7 mouse cellular contexts compared by ENCODE assay signal in genomic region chr6:124863125-124863657, GRCm38 (mm10). TPM values are rescaled to one million over a fixed set of nuclear protein-coding genes. Genes with fewer than 3 reads are reported as not detected.
DNase-seq lines count a peak whose midpoint lies in the region; ATAC-seq and TF ChIP-seq lines count a peak whose summit lies in the region.

No protein-coding gene starts in this region.

- ATAC-seq in hindbrain, embryonic 13.5 days (ENCODE audit: low FRiP score), result peak; percentile 30
- ATAC-seq in midbrain, embryonic 16.5 days, result peak; percentile 25

- no peak for DNase-seq in liver, adult 2 months (ENCODE audit: extremely low read depth, low read depth, low spot score)
- no peak for DNase-seq in liver
- DNase-seq in cerebellum, postnatal 36 days, result peak; percentile 29 to 35
- DNase-seq in spleen, postnatal 10 days (ENCODE audit: low spot score in 2 of 2), result no peak
- DNase-seq in retina, embryonic 14.5 days (ENCODE audit: low spot score), result no peak

- no peaks in the 10 kb centered on the region for H3K27me3 ChIP-seq in liver, adult 2 months (ENCODE audit: control insufficient read depth, insufficient read depth, low read length)
- H3K27me3 ChIP-seq in hindbrain, embryonic 13.5 days, result peaks cover 4% of the 10 kb centered on the region
- no peaks in the 10 kb centered on the region for H3K27me3 ChIP-seq in midbrain, embryonic 16.5 days (ENCODE audit: control insufficient read depth, insufficient read depth, low read depth, low read length)

- no peaks in the 10 kb centered on the region for H3K79me2 ChIP-seq in liver, adult 2 months (ENCODE audit: control insufficient read depth, insufficient read depth, low read length)

- H3K4me1 ChIP-seq in liver, adult 2 months (ENCODE audit: control insufficient read depth, insufficient read depth, low read length), result peaks cover 1% of the 10 kb centered on the region; the same call in 1 of the 2 replicates
- peaks cover 83% of the 10 kb centered on the region for H3K4me1 ChIP-seq in hindbrain, embryonic 13.5 days (replicated peaks)
- H3K4me1 ChIP-seq in midbrain, embryonic 16.5 days (ENCODE audit: control insufficient read depth, insufficient read depth, low read length), result peaks cover 53% of the 10 kb centered on the region

- no peak overlapping the region for H3K27ac ChIP-seq in liver, adult 2 months (replicated peaks; ENCODE audit: insufficient read depth, low read depth, low read length)
- peak overlapping the region; percentile 95 for H3K27ac ChIP-seq in hindbrain, embryonic 13.5 days
- H3K27ac ChIP-seq in midbrain, embryonic 16.5 days (ENCODE audit: low read length), result peak overlapping the region; percentile 97

- H3K36me3 ChIP-seq in liver, adult 2 months (ENCODE audit: control insufficient read depth, insufficient read depth, low read length), result no peaks in the 10 kb centered on the region
- H3K36me3 ChIP-seq in hindbrain, embryonic 13.5 days, result peaks cover 11% of the 10 kb centered on the region
- H3K36me3 ChIP-seq in midbrain, embryonic 16.5 days (ENCODE audit: control insufficient read depth, insufficient read depth, low read length), result peaks cover 5% of the 10 kb centered on the region; the same call in 1 of the 2 replicates

- TF ChIP-seq CTCF in liver, adult 2 months (IDR thresholded peaks at IDR 0.05; ENCODE audit: low read depth, low read length), result no peak

- TF ChIP-seq POLR2A in liver, adult 2 months (IDR thresholded peaks at IDR 0.05; ENCODE audit: extremely low read depth, insufficient read depth, low read length), result no peak

- H3K9me3 ChIP-seq in hindbrain, embryonic 13.5 days, result no peaks in the 10 kb centered on the region
- no peaks in the 10 kb centered on the region for H3K9me3 ChIP-seq in midbrain, embryonic 16.5 days (replicated peaks; ENCODE audit: control insufficient read depth, low read length, poor library complexity, severe bottlenecking)

- H3K4me3 ChIP-seq in liver, adult 2 months (ENCODE audit: insufficient read depth, low read depth, low read length), result peak overlapping the region; percentile 59; the same call in 1 of the 2 replicates
- H3K4me3 ChIP-seq in hindbrain, embryonic 13.5 days, result peak overlapping the region; percentile 67
- peak overlapping the region; percentile 68 for H3K4me3 ChIP-seq in midbrain, embryonic 16.5 days (ENCODE audit: low read depth, low read length)

- peak overlapping the region; percentile 73 for H3K4me2 ChIP-seq in hindbrain, embryonic 13.5 days
- peak overlapping the region; percentile 72 for H3K4me2 ChIP-seq in midbrain, embryonic 16.5 days (ENCODE audit: low read length)

- H3K9ac ChIP-seq in liver, adult 2 months (ENCODE audit: low read depth, low read length), result peak overlapping the region; percentile 73; the same call in 1 of the 2 replicates
- peak overlapping the region; percentile 89 for H3K9ac ChIP-seq in hindbrain, embryonic 13.5 days
- peak overlapping the region; percentile 94 for H3K9ac ChIP-seq in midbrain, embryonic 16.5 days (ENCODE audit: low read depth, low read length)

- WGBS in liver, adult 2 months, result 2% methylated on average over 14 of the region's 16 CpGs
- 0% methylated on average over 11 of the region's 16 CpGs for WGBS in hindbrain, embryonic 13.5 days
- WGBS in midbrain, embryonic 16.5 days, result 0% methylated on average over 11 of the region's 16 CpGs

RNA-seq across cellular contexts. Expression of gene Gpr162, which starts 0.6 kb away (rescaled TPM):
- 0.09 and 0.27 TPM in 2 replicates for total RNA-seq in liver, adult 2 months (2014; rRNA removed)
- 0.42 and 0.44 TPM in 2 replicates for polyA plus RNA-seq in liver, adult 2 months (2012; rRNA removed)
- 21.3 and 22.5 TPM in 2 replicates for polyA plus RNA-seq in hindbrain, embryonic 13.5 days (2015; fragmentation: Nextera tagmentation; extraction: Ambion mirVana)
- 36.6 and 40.0 TPM in 2 replicates for polyA plus RNA-seq in midbrain, embryonic 16.5 days (2015; fragmentation: Nextera tagmentation; extraction: Ambion mirVana)

RNA-seq across cellular contexts. Expression of gene P3h3, which starts 5.6 kb away (rescaled TPM):
- 2.1 and 2.5 TPM in 2 replicates for total RNA-seq in liver, adult 2 months (2014; rRNA removed)
- 2.5 and 3.0 TPM in 2 replicates for polyA plus RNA-seq in liver, adult 2 months (2012; rRNA removed)
- 16.4 and 19.1 TPM in 2 replicates for polyA plus RNA-seq in hindbrain, embryonic 13.5 days (2015; fragmentation: Nextera tagmentation; extraction: Ambion mirVana)
- polyA plus RNA-seq in midbrain, embryonic 16.5 days (2015; fragmentation: Nextera tagmentation; extraction: Ambion mirVana), result 13.4 and 15.4 TPM in 2 replicates

RNA-seq across cellular contexts. Expression of gene Gnb3, which starts 23.1 kb away (rescaled TPM):
- total RNA-seq in liver, adult 2 months (2014; rRNA removed), result not detected in 2 replicates
- not detected in 2 replicates for polyA plus RNA-seq in liver, adult 2 months (2012; rRNA removed)
- polyA plus RNA-seq in hindbrain, embryonic 13.5 days (2015; fragmentation: Nextera tagmentation; extraction: Ambion mirVana), result 0.78 and 1.3 TPM in 2 replicates
- 2.3 and 2.4 TPM in 2 replicates for polyA plus RNA-seq in midbrain, embryonic 16.5 days (2015; fragmentation: Nextera tagmentation; extraction: Ambion mirVana)

RNA-seq across cellular contexts. Expression of gene Cd4, which starts 24.8 kb away (rescaled TPM):
- 0.27 and 0.83 TPM in 2 replicates for total RNA-seq in liver, adult 2 months (2014; rRNA removed)
- 0.19 and 0.46 TPM in 2 replicates for polyA plus RNA-seq in liver, adult 2 months (2012; rRNA removed)
- 0.14 and 0.19 TPM in 2 replicates for polyA plus RNA-seq in hindbrain, embryonic 13.5 days (2015; fragmentation: Nextera tagmentation; extraction: Ambion mirVana)
- polyA plus RNA-seq in midbrain, embryonic 16.5 days (2015; fragmentation: Nextera tagmentation; extraction: Ambion mirVana), result 0.11 TPM in 1 of 2 replicates, not detected in the other

RNA-seq across cellular contexts. Expression of gene Cdca3, which starts 33.8 kb away (rescaled TPM):
- total RNA-seq in liver, adult 2 months (2014; rRNA removed), result 1.1 and 3.2 TPM in 2 replicates
- polyA plus RNA-seq in liver, adult 2 months (2012; rRNA removed), result 2.1 and 2.6 TPM in 2 replicates
- 42.6 and 51.2 TPM in 2 replicates for polyA plus RNA-seq in hindbrain, embryonic 13.5 days (2015; fragmentation: Nextera tagmentation; extraction: Ambion mirVana)
- 18.2 and 19.5 TPM in 2 replicates for polyA plus RNA-seq in midbrain, embryonic 16.5 days (2015; fragmentation: Nextera tagmentation; extraction: Ambion mirVana)

Comparison
In these comparisons a context has a peak if more than half of its experiments do, and no peak if none do; other contexts are left out.
1. DNase-seq: peak in cerebellum, postnatal 36 days (2 of 2); none in liver, adult 2 months (single experiment), liver (single experiment), spleen, postnatal 10 days (0 of 2) and retina, embryonic 14.5 days (single experiment).
2. RNA of gene Gpr162, which starts 0.6 kb away (polyA plus RNA-seq): 36.6 to 40.0 TPM in midbrain, embryonic 16.5 days and 21.3 to 22.5 TPM in hindbrain, embryonic 13.5 days; 0.42 to 0.44 TPM in liver, adult 2 months; every median in the first group is over 10 times any median in the second.
3. Peak in every context shown above with its lines, with median percentiles within 50 percentile points of each other: H3K4me3 ChIP-seq and H3K9ac ChIP-seq.